Mouse (Mus musculus) T-helper 17 cell (primary cell): Measurements from ENCODE around the gene Igsf9b.

ENCODE experiments used
- in situ Hi-C, 2 experiments: fragments of 300-600 bp; cut with MboI, MseI; formaldehyde crosslinking; loops; 1 replicate in 1 of 2; 2 replicates in 1 of 2; pipeline ENCODE4 v1.15.1; 2025; ENCODE audit warnings: high pct_unique_total_duplicates in 2 of 2

Gene Igsf9b

GRCm38 (mm10) chr9:27298411-27299285, at the start of gene Igsf9b:
Igsf9b (plus strand) TSS chr9:27299204.
- in situ Hi-C loops: no loop called here

GRCm38 (mm10) chr9:27252034-27252714, 46.8 kb upstream of the Igsf9b start:
- in situ Hi-C loops: no loop called here

DNA sequence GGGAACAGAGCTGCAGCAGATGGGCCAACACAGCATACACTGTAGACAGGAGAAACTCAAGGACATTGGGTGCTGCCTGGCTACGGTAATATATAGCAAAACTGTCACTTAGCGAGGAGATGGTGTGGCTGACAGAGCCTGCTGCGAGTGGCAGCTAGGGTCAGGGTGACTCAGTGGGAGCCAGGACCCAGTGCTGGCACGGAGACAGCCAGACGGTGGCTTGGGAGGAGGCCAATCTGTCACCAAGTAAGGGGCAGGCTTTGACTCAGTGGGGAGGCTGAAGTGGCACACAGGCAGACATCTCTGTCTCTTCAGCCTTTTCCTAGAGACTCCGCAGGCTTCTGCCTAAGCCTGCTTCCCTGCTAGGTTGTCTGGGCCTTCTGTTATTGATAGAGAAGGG, 42.5 kb upstream of the Igsf9b start:
- in situ Hi-C loops: no loop called here

DNA sequence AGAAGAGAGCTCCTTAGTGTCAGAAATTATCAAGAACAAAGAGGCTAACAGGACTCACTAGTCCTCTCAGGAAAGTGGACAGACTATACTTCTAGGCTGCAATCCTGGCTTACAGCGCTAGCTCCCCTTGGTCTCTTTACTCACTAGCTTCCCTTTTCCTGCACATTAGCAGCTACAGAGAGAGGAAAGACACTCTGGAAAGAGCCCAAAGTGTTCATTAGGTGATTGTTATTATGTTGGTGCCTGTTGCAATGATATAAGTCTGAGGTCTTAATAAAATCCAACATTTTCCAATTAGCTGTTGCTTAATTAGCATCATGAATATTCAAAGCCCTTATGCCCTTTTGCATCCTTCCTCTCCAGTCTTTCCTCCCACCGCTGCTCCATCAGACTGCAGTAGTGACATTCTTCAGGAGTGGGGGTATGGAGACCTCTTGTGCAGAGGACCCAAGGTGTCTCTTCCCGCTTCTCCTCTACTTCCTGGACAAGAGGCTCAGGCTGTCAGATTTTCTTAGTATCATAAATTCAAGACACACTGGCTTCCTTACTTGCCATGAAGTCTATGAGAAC, 38.5 kb upstream of the Igsf9b start:
- in situ Hi-C loops: no loop called here

DNA sequence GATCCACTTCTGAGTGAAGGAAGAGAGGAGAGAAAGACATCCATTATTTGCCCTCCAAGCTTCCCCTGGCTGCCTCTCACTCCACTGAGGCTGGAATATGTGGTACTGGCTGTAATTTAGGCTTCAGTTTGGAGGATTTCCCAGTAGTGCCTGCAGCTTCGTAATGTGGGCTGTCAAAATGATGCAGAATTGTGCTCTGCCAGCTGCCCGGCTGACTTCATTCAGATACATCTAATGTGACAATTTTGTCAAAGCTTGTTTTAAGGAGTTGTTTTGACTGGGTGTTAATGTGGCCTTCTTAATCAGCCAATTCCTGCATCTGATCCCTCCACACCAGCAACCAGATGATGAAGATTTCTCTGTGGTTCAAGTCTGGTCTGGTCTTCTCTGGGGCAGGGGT, 37.1 kb upstream of the Igsf9b start:
- in situ Hi-C loops: no loop called here

GRCm38 (mm10) chr9:27265009-27265408, 34.0 kb upstream of the Igsf9b start:
- in situ Hi-C loops: no loop called here

- in situ Hi-C loops: no loop called here
These were observed 31.1 kb upstream of the Igsf9b start for GRCm38 (mm10) chr9:27267878-27268277.

DNA sequence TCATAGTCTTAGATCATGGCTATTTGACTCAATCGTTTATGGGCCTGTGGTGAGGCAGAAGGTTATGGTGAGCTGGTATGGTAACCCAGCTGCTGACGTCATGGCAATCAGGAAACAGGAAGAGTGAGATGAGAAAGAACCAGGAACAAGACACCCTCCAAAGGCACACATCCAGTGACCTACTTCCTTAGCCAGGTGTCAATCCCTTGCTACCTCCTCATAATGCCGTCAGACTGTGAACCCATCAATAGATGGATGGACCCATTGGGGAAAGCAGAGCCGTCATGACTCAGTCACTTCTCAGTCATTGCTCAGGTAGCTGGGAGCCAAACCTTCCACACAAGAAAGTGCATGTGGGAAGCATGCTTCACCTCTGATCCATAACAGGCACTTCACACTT, 30.5 kb upstream of the Igsf9b start:
- in situ Hi-C loops: no loop called here

GRCm38 (mm10) chr9:27269322-27269721, 29.7 kb upstream of the Igsf9b start:
- in situ Hi-C loops: no loop called here

GRCm38 (mm10) chr9:27269904-27270303, 29.1 kb upstream of the Igsf9b start:
- in situ Hi-C loops: no loop called here

DNA sequence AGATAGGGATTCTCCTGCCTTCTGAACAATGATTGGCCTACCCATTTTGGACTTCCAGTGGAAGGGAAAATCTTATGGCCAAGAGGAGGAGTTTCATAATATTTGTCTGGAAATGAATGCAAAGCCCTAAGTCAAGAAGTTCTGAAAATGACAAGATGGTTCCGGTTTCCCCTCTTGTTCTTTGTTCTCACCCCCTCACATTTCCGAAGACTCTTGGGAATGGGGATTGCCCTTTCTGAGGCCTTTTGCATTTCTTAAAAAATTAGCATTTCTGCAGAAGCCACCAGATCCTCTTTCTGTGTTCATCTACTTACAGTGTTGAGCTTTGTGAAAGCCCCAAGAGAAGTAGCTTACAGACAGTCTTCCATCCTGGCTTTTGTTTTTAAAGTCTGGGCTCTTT, 27.1 kb upstream of the Igsf9b start:
- in situ Hi-C loops: no loop called here

DNA sequence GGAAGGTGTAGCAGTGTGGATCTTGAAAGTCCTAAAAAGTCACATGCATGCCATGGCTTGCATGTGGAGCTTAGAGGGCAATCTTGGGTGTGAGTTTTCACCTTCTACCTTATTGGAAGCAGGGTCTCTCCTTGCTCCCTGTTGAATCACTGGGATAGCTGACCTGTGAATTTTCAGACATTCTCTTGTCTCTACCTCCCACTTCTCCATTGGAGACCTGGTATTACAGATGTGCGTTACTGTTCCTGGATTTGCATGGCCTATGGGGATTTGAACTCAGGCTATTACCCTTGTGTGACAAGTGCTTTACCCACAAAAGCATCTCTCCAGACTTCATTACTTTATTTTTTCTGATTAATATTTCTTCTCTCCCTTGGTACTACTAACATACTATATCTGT, 26.1 kb upstream of the Igsf9b start:
- in situ Hi-C loops: no loop called here

- in situ Hi-C loops: no loop called here
These were observed 22.6 kb upstream of the Igsf9b start for GRCm38 (mm10) chr9:27276282-27276839.

DNA sequence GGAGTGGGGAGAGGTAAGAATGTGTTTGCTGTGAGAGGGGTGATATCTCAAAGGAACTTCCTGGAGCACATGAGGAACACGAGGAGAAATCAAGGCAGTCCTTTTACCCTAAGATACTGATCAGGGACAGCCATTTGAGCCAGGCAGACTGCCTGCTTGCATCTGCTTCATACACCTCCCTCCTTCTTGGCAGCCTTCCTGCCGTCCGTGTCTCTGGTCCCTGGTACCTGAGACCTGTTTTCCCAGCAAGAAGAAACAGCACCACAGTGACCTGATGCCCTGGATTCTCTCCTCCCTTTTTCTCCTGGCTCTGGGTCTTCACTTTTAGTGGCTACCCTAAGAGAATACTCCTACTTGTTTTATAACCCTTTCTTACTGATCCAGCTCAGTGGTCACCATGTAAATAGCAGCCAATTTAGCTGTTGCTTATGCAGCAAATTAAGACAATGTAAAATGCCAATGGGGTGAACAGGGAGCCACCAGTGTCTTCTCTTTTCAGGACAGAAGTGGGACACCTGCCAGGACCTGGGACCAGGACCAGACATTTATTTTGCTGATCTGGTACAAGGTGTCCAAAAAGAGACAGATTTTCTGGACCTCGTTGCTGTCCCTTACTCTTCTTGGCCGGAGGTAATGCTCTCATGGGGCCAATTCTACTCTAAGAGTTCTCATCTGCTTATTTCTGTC, 21.5 kb upstream of the Igsf9b start:
- in situ Hi-C loops: no loop called here

- in situ Hi-C loops: no loop called here
These were observed 20.0 kb upstream of the Igsf9b start for GRCm38 (mm10) chr9:27279041-27279440.

- in situ Hi-C loops: no loop called here
These were observed 18.0 kb upstream of the Igsf9b start for GRCm38 (mm10) chr9:27280976-27281375.

DNA sequence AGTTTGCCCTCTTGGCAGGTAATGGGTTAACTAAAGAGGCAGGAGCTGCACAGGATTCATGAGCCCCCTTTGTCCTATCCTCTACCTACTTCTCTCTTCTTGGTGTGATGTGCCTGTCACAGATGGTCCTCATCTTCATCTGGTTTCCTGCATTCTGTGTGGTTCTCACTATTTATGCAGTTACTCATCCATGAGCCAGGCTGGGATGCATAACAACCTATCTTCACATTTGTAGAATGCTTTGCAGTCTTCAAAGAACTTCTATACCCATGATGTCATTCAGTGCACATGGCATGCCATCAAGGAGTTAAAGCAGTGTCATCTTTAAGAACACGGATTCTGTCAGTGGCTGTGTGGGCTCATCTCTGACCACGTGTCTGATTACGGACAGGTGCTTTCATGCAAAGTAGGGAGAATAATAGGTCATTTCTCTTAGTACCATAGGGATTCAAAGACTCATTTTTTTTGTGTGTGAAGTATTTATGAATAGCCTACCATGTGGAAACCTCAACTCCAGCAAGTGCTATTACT, 13.2 kb upstream of the Igsf9b start:
- in situ Hi-C loops: no loop called here

DNA sequence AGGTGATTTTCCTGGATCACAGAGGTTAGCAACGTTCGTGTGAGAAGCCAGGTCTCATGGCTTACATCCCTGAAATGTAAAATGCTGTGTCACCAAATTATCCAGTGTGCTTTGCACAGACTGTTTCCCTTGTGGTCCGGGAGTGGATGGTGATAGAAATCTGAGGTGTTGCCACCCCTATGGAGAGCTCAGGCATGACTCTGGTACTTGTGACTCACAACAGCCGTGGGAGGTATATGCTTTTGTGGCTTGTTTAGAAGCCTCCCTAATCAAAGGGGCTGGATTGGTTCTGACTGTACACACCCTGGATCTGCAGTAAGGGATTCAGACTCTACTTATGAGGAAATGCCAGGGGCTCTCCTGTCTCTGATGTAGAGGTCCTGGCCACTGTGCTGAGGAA, 12.7 kb upstream of the Igsf9b start:
- in situ Hi-C loops: no loop called here

DNA sequence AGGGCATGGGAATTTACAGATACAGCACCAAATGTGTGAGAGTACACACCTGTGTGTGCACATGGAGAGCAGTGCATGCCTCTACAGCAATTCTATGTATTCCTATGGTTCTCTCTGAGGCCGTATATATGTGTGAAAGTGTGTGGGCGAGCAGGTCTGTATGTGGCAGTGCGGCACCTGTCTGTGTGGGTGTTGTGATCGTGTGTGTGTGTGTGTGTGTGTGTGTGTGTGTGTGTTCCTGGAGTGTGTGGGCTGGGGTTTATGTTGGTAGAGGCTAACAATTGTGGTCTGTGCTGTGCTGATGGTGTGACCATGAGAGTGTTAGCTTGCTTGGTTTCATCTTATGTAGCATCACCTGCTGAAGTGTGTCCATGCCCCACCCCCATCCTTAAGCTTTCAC, 12.1 kb upstream of the Igsf9b start:
- in situ Hi-C loops: no loop called here

- in situ Hi-C loops: no loop called here
These were observed 11.6 kb upstream of the Igsf9b start for GRCm38 (mm10) chr9:27287419-27287818.

DNA sequence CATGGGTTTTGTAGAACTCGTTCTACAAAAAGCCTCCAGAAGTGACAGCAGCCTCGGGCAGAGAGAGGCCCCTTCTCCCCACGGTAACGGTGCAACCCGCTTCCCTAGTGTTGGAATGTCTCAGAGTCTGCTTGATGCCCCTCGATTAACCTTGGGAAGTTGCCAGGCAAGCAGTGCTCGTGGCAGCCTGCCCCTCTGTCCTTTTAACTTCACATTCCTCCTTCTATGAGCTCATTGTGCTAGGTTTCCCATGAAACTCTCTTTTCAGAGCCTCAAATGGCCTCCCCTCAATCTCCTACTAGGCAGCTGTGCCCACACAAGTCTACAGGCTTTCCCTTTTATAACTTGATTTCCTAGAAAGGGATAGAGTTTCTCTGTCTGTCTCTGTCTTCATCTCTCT, 10.6 kb upstream of the Igsf9b start:
- in situ Hi-C loops: no loop called here
